Mouse (Mus musculus) myocyte (in vitro differentiated cells): Measurements from ENCODE around the gene Zfp93. TPM values are rescaled to one million over a fixed set of nuclear protein-coding genes. Genes with fewer than 3 reads are reported as not detected.
A peak's percentile ranks its signal among the peaks of the same experiment; 100 is the strongest.

Source experiments
- H3K27me3 ChIP-seq: one replicate; pipeline ENCODE4 v1.6.1; 2011; ENCODE audit not compliant: control insufficient read depth, insufficient read depth, insufficient read length
- H3K36me3 ChIP-seq: one replicate; pipeline ENCODE4 v1.6.1; 2011; ENCODE audit not compliant: control insufficient read depth, insufficient read depth
- H3K4me2 ChIP-seq: one replicate; pipeline ENCODE4 v1.6.1; 2011; ENCODE audit warnings: low read depth, control low read depth
- H3K4me3 ChIP-seq: one replicate; pipeline ENCODE4 v1.5.1; 2011; ENCODE audit warnings: mild to moderate bottlenecking, control low read depth, moderate library complexity
- H3K79me2 ChIP-seq: one replicate; pipeline ENCODE4 v1.6.1; 2011; ENCODE audit not compliant: control insufficient read depth, insufficient read depth
- H3ac ChIP-seq: one replicate; pipeline ENCODE4 v1.6.1; 2011; ENCODE audit not compliant: control insufficient read depth, insufficient read length
- CEBPB ChIP-seq: IDR thresholded peaks from 2 replicates; pipeline ENCODE4 v1.6.1; 2011; ENCODE audit warnings: mild to moderate bottlenecking, moderate library complexity; ENCODE audit not compliant: poor library complexity, insufficient read depth, severe bottlenecking
- E2F4 ChIP-seq: IDR thresholded peaks from one replicate; pipeline ENCODE4 v1.6.1; 2011; ENCODE audit warnings: mild to moderate bottlenecking, control low read depth, moderate library complexity; ENCODE audit not compliant: insufficient read depth
- MAX ChIP-seq: IDR thresholded peaks from one replicate; pipeline ENCODE4 v1.6.1; 2011; ENCODE audit warnings: low read depth, mild to moderate bottlenecking, control low read depth
- MYOD1 ChIP-seq, 3 experiments: IDR thresholded peaks; one replicate each; pipeline ENCODE4 v1.6.1; 2011; ENCODE audit warnings: control low read depth in 2 of 3, low read depth in 2 of 3, mild to moderate bottlenecking in 2 of 3, moderate library complexity in 1 of 3; ENCODE audit not compliant: insufficient read length in 2 of 3, control insufficient read depth in 1 of 3
- MYOG ChIP-seq, 3 experiments: IDR thresholded peaks; one replicate each; pipeline ENCODE4 v1.6.1; 2011; ENCODE audit warnings: control low read depth in 2 of 3, low read depth in 2 of 3, mild to moderate bottlenecking in 2 of 3; ENCODE audit not compliant: insufficient read length in 2 of 3, control insufficient read depth in 1 of 3, insufficient read depth in 1 of 3
- POLR2A ChIP-seq: IDR thresholded peaks from one replicate; pipeline ENCODE4 v1.6.1; 2011; ENCODE audit warnings: low read depth, mild to moderate bottlenecking, control low read depth, moderate library complexity; ENCODE audit not compliant: insufficient read length
- POLR2AphosphoS2 ChIP-seq: IDR thresholded peaks from one replicate; pipeline ENCODE4 v1.6.1; 2011; ENCODE audit warnings: low read depth, control low read depth; ENCODE audit not compliant: insufficient read length
- REST ChIP-seq: IDR thresholded peaks from one replicate; pipeline ENCODE4 v1.6.1; 2011; ENCODE audit warnings: mild to moderate bottlenecking, control low read depth, moderate library complexity; ENCODE audit not compliant: insufficient read depth, insufficient read length
- SRF ChIP-seq: IDR thresholded peaks from one replicate; pipeline ENCODE4 v1.6.1; 2011; ENCODE audit warnings: low read depth; ENCODE audit not compliant: control insufficient read depth, insufficient read length
- TCF12 ChIP-seq: IDR thresholded peaks from one replicate; pipeline ENCODE4 v1.6.1; 2011; ENCODE audit warnings: mild to moderate bottlenecking, control low read depth; ENCODE audit not compliant: poor library complexity, insufficient read depth, severe bottlenecking
- TCF3 ChIP-seq: IDR thresholded peaks from one replicate; pipeline ENCODE4 v1.6.1; 2011; ENCODE audit warnings: low read depth, control low read depth; ENCODE audit not compliant: insufficient read length
- USF1 ChIP-seq: IDR thresholded peaks from one replicate; pipeline ENCODE4 v1.6.1; 2011; ENCODE audit warnings: low read depth, mild to moderate bottlenecking, control low read depth, moderate library complexity
- polyA plus RNA-seq: library from polyadenylated mRNA; unstranded; fragments of >200 nt; fragmentation: generic; extraction: Trizol; gene quantifications from one replicate; pipeline ENCODE4 v1.2.1, GENCODE M21; 2012; ENCODE audit warnings: missing spikeins

Zfp93 gene
- polyA plus RNA-seq, 1 experiment, result 1.4 TPM

DNA sequence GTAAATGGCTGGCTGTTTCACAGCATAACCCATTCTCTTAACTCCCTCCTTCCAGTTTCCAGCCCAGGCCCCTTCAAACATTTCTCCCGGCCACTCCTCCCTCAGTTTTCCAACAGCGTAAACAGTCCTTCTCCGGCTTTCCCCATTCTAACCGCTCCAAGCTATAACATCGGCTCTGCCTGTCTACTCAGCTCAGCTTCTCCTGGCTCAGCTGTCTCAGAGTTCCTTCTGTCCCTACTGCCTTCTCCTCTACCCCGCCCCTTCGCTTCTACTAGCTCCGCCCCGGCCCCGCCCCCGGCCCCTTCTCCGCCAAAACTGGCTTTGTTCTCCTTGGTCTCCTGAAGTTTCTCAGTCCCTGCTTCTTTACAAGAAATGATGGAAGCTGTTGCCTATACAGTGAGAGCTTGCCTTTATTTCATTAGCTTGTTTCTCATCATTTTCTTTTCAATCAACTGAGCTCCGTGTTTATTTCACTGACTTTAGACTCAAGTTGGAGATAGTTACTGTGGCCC lies 30.6 kb downstream of the Zfp93 start, which contains the start of gene Zfp61:
Gene Zfp61 (minus strand): TSS at position 462 of the 512 bp plus-strand sequence.
- H3K79me2 ChIP-seq, result no peaks in the 10 kb centered on the region
- H3K27me3 ChIP-seq, result no peaks in the 10 kb centered on the region
- H3K36me3 ChIP-seq, result no peaks in the 10 kb centered on the region
- H3ac ChIP-seq, result no peak within 1 kb of the TSS
- TF ChIP-seq MYOG (IDR thresholded peaks at IDR 0.05; ENCODE audit: control insufficient read depth in 1 of 3, insufficient read depth in 1 of 3, insufficient read length in 2 of 3, low read depth in 2 of 3), result no peak
- TF ChIP-seq TCF12, result no peak
- no peak for TF ChIP-seq SRF
- no peak for TF ChIP-seq TCF3
- TF ChIP-seq E2F4, result no peak
- H3K4me2 ChIP-seq, result peak within 1 kb of the TSS; percentile 69
- H3K4me3 ChIP-seq, result peak within 1 kb of the TSS; percentile 65

GRCm38 (mm10) chr7:24315726-24316566 lies 45.7 kb downstream of the Zfp93 start:
- H3K4me3 ChIP-seq, result peak overlapping the region; percentile 39
- TF ChIP-seq POLR2A (peak; percentile 7), MYOD1 (IDR thresholded peaks at IDR 0.05; ENCODE audit: control insufficient read depth in 1 of 3, insufficient read length in 2 of 3, low read depth in 2 of 3) (no peak), TCF3 (no peak)
- no peaks in the 10 kb centered on the region for H3K36me3 ChIP-seq
- H3K4me2 ChIP-seq, result peak overlapping the region; percentile 92
- no peaks in the 10 kb centered on the region for H3K79me2 ChIP-seq
- H3ac ChIP-seq, result no peak overlapping the region
- H3K27me3 ChIP-seq, result no peaks in the 10 kb centered on the region

- TF ChIP-seq MYOD1 (IDR thresholded peaks at IDR 0.05; ENCODE audit: control insufficient read depth in 1 of 3, insufficient read length in 2 of 3, low read depth in 2 of 3), result no peak
- TF ChIP-seq TCF3, result no peak
- TF ChIP-seq POLR2A, result peak; percentile 74
- TF ChIP-seq REST, result no peak
- no peak for TF ChIP-seq MYOG (IDR thresholded peaks at IDR 0.05; ENCODE audit: control insufficient read depth in 1 of 3, insufficient read depth in 1 of 3, insufficient read length in 2 of 3, low read depth in 2 of 3)
- TF ChIP-seq USF1, result no peak
- TF ChIP-seq SRF, result no peak
- no peak for TF ChIP-seq MAX
- TF ChIP-seq E2F4, result no peak
- no peak for TF ChIP-seq CEBPB
- TF ChIP-seq POLR2AphosphoS2, result peak; percentile 67
- no peak for TF ChIP-seq TCF12
- Histone ChIP-seq H3K79me2 (no peaks in the 10 kb centered on the region), H3K4me3 (peak within 1 kb of the TSS; percentile 39), H3K36me3 (no peaks in the 10 kb centered on the region), H3K4me2 (peak within 1 kb of the TSS; percentile 92), H3ac (no peak within 1 kb of the TSS), H3K27me3 (no peaks in the 10 kb centered on the region)
Measured at GRCm38 (mm10) chr7:24316567-24317092, 46.4 kb downstream of the Zfp93 start, which contains the start of gene Zfp94. Zfp94 (minus strand) TSS chr7:24316666.

- TF ChIP-seq SRF, result no peak
- TF ChIP-seq E2F4, result no peak
- TF ChIP-seq USF1, result no peak
- TF ChIP-seq TCF12, result no peak
- TF ChIP-seq POLR2A, result no peak
- TF ChIP-seq MAX, result no peak
Measured at GRCm38 (mm10) chr7:24318942-24319341, 48.7 kb downstream of the Zfp93 start.

DNA sequence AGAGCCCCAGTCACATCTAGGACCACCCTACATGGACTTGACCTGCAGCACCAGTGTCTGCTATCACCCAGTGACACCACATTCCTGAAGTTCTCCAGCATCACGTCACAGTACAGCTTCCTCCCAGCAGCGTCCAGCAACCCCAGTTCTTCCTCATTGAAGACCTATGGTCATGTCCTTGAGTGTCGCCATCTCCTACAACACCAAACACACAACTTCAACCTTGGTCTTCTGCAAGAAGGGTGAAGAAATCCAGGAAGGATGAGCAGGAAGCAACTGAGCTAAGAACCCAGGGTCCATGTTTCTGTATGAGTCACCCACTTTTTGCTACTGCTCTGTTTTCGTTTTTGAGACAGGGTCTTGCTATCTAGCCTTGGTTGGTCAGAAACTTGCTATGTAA lies 52.4 kb downstream of the Zfp93 start:
- Histone ChIP-seq H3ac (no peak overlapping the region), H3K4me2 (no peak overlapping the region), H3K27me3 (no peaks in the 10 kb centered on the region), H3K36me3 (no peaks in the 10 kb centered on the region), H3K4me3 (no peak overlapping the region), H3K79me2 (no peaks in the 10 kb centered on the region)
- TF ChIP-seq POLR2A (no peak), REST (no peak)

More at GRCm38 (mm10) chr7:24318942-24319341, 48.7 kb downstream of the Zfp93 start:
- no peaks in the 10 kb centered on the region for H3K36me3 ChIP-seq
- H3K4me3 ChIP-seq, result no peak overlapping the region
- no peaks in the 10 kb centered on the region for H3K27me3 ChIP-seq
- H3ac ChIP-seq, result no peak overlapping the region
- no peak overlapping the region for H3K4me2 ChIP-seq
- no peaks in the 10 kb centered on the region for H3K79me2 ChIP-seq
